Mouse (Mus musculus) brain, embryonic 14.5 days (tissue): ENCODE measurements at regions not wholly inside any gene's neighbourhood (a gene's known extent, or its start where the extent isn't known, plus 50 kb on each side); places are given as distances from the start of the nearest gene placed in this dataset.
"Not testable (repeated sequence)": the region's sequence is repeated elsewhere in the genome, so short reads cannot be mapped to it uniquely, and the experiment has no call there.

ENCODE experiments used
- CTCF ChIP-seq: fragments of 200-500 bp; IDR thresholded peaks from 2 replicates; pipeline ENCODE4 v1.5.1; 2012; ENCODE audit warnings: inconsistent platforms, mild to moderate bottlenecking, moderate library complexity, borderline replicate concordance; ENCODE audit not compliant: insufficient read depth, insufficient read length; ENCODE audit errors: extremely low read depth
- POLR2A ChIP-seq: fragments of 200-500 bp; IDR thresholded peaks from 2 replicates; pipeline ENCODE4 v1.6.1; 2012; ENCODE audit warnings: mild to moderate bottlenecking, inconsistent platforms, borderline replicate concordance; ENCODE audit not compliant: poor library complexity, insufficient read depth, insufficient read length, severe bottlenecking; ENCODE audit errors: extremely low read depth

GRCm38 (mm10) chr5:105343816-105344215, 50.3 kb upstream of the Gbp6 start:
- not testable (repeated sequence) for TF ChIP-seq CTCF, POLR2A
